Mouse (Mus musculus): Measurements from ENCODE around the gene Ttll5.

The Ttll5 gene

DNA sequence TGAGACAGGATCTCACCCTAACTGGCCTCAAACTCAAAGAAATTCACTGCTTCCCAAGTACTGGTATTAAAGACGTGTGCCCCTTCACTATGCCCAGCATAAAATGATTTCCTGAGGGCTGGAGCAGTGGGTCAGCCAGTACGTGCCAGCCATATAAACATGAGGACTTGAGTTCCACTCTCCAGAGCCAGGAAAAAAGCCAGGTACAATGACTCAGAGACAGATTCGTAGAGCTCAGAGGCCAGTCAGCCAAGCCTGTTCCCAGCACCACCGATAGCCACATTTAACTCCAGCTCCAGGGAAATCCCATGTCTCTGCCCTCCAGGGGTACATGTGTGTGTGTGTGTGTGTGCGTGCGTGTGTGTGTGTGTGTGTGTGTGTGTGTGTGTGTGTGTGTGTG is 215.3 kb downstream of the Ttll5 start:
- in situ Hi-C loops (cut with MboI; ENCODE audit: low sequenced_read_pairs): no loop called here

DNA sequence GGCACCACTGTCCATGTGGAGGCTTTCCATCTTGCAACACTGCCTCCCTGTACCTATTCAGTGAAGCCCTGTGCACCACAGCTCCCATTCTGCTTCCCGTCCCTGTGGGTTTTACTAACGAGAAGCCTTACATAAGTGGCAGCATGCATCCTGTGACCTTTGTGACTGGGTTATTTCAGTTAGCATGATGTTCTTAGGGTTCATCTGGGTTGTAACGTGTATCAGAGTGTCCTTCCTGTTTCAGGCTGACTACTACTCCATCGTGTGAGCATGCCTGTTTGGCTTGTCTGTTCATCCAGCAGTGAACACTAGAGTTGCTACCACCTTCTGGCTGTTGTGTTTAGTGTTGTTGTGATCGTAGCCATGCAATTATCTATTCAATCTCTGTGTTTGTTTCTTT is 221.7 kb downstream of the Ttll5 start:
- in situ Hi-C loops (cut with MboI; ENCODE audit: low sequenced_read_pairs): no loop called here

DNA sequence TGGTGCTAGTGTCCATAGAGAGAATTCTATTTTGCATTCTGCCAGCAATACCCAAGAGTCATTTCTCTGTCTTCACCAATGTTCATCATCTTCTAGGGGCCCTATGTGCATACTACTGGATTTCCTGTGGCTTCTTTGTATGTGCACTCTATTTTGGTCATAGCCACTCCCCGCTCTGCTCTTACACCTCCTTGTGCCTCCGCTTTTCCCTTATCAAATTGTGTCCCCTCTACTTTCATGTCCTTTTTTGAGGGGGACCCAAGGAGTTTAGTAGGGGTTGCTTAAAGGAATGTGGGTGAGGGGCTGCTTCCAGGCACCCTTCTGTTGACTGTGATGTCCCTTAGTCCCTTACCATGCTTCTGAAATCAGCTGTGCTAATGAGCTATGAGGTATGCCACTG is 222.3 kb downstream of the Ttll5 start:
- in situ Hi-C loops (cut with MboI; ENCODE audit: low sequenced_read_pairs): no loop called here

DNA sequence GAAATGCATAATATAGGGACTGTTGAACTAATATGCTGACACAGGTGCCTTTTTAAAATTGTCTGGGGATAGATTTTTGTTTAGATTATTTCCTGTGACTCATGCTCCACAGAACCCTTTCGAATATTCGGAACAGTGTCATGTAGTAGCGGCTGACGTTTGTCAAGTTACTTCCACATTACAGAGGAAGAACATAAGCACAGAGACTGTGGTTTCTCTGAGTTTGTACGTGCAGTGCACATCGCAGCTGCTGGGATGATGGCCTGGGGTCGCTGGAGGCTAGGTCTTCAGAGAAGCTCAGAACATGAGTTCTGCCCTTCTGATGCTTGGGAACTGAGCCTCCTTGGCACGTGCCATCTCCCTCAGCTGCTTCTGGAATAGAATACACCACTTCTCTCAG is 222.9 kb downstream of the Ttll5 start:
- in situ Hi-C loops (cut with MboI; ENCODE audit: low sequenced_read_pairs): no loop called here

DNA sequence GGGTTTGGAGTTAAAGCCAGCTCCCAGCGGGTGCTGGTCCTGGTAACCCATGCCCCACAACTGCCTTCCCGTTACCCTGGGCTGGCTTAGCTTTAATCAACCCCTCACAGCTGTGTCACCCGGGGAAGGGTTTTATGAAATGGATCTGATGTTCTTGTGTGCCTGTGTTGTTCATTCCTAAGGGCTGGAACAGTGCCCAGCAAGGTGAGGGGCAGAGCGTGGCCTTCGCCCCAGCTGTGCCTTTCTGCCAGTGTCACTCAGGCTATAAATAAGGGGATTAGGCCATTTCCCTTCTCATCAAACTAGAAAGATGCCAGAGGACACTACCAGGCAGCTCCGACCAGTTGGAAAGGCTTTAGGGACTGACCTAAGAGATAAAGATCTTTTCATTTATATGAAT is 225.4 kb downstream of the Ttll5 start:
- in situ Hi-C loops (cut with MboI; ENCODE audit: low sequenced_read_pairs): no loop called here

DNA sequence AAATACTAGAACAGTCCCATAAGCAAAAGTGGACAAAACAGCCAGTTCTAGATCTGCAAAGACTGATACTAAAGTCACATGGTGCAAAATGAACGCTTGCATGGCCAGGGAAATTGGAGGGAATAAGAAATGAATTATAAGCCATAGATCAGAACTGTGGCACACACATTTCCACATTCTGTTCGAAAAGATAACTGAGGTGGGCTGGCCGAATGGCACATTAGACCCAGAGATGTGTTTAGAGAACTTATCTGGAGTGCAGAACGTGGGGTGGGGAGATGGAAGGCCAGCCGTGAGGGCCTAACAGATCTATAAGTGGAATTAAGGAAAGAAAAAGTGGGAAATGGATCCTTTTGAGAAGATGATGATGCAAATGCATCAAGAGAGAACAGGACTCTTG is 227.0 kb downstream of the Ttll5 start:
- in situ Hi-C loops (cut with MboI; ENCODE audit: low sequenced_read_pairs): no loop called here

DNA sequence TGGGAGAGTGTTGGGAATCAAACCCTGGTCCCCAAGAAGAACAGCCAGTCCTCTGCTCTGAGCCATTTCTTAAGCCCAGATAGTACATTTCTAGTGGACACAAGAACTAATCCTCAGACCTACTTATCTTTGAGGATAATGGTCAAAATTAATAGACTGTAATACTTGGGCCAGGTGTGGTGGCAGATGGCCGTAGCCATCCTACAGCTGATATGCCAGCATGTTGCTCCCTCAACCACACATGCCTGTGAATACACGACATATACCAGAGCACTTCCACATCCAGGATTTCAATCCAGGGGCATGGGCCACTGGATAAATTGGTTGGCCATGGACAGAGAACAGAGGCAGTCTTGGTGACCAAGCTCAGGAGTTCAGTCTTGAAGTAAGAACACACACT is 230.8 kb downstream of the Ttll5 start:
- in situ Hi-C loops (cut with MboI; ENCODE audit: low sequenced_read_pairs): no loop called here

DNA sequence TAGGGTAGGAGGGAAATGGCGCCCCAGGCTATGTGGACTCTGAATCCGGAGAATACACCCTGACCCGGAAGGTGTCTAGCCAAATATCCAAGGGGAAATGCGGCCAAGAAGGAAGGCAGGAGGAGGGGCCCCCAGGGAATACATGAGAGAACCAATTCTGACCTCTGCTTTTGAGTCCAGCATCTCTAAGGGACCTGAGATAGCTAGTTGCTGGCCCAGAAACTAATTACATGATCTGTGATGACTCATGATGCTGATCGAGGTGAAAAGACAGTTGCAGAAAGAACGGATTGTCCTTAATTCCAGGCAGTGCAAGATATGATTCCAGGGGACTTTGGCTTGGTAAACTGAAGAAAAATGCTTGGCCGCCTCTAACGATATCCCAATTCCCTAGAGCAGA is 232.5 kb downstream of the Ttll5 start:
- in situ Hi-C loops (cut with MboI; ENCODE audit: low sequenced_read_pairs): no loop called here

DNA sequence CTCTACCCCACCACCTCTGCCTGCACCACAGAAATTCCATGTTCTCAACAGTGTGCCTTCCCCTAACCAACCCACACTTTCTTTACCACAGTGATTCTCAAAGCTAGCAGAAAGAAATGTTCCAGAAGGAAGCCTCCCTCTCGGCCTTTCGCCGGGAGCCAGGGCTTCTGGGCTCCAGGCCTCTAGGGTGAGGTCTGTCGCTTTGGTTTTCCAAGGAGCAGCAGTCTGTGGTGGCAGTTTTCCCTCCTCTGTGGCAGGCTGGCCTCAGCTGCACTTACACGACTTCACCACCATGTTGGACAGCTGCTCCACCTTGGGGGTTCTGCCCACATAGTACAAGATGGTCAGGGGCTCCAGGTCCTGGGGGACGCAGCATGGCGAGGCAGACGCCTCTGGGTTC is 233.1 kb downstream of the Ttll5 start:
- in situ Hi-C loops (cut with MboI; ENCODE audit: low sequenced_read_pairs): no loop called here

DNA sequence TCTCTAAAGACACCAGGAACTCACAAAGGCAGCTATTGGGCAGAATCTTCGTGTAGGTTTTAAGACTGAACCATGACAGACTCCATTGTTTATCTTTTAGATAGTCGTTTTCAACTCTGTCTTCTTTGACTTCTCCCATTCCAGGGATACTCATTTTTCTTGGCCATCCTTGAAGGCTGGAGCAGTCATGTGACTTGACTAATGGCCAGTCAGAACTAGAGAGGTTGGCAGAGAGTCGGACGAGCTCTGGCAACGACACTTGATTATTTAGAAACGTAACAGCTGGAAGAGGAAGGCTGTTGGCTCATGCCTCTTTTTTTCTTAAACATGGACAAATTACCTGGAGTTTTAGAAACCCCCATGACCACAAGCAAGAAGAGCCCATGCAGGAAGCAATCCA is 234.9 kb downstream of the Ttll5 start:
- in situ Hi-C loops (cut with MboI; ENCODE audit: low sequenced_read_pairs): no loop called here

DNA sequence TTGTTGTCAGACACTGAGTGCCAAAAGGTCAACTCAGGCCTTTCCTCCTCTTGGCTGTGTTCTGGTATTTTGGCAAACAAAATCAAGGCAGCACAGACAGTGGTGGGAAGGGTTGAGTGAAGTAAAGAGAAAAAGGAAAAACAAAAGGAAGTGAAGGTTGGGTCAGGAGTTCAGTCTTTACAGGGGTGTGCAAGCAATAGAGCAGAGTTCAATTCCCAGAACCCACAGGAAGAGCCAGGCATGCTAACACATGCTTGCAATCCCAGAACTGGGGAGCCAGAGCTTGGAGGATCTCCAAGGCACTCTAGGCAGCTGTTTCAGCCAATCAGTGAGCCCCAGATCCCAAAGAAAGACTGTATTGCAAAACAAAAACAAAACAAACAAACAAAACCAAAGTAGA is 240.3 kb downstream of the Ttll5 start:
- in situ Hi-C loops (cut with MboI; ENCODE audit: low sequenced_read_pairs): no loop called here

DNA sequence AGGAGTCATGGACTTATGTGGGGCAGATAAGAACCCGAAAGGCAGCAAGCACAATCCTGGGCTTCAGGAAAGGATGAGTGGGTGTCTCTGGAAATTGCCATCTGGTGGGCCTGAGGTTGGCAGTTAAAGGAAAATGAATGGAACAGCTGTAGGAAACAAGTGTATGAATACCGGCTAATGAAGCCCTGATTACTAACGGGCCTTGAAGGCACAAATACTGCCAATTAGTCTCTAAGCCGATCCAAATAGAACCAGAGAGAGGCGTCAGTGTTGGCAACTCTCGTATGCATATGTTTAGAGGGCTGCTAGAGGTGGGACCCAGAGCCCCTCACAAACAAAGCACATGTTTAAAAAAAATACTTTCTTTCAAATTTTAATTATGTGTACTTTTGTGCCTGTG is 247.0 kb downstream of the Ttll5 start:
- in situ Hi-C loops (cut with MboI; ENCODE audit: low sequenced_read_pairs): loop anchor here (10.0 kb wide), 1 partner anchor 197 kb away; no protein-coding TSS in a partner anchor

DNA sequence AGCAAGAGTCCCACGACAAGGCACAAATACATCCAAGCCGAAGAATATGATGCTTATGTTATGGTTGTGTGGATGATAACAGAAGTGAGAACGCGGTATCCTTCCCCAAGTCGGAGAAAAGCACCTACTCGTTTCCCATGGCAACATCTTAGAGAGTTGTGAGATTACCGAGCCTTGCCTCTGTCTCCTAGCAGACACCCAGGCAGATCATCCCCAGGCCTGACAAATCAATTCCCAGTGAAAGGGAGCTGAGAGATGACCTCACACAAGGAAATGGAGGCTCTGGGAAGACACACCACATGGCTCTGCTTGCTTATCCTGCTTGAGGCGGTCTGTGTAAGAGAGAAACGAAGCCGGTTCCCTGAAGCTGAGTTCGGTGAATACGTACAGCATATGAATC is 250.2 kb downstream of the Ttll5 start:
- in situ Hi-C loops (cut with MboI; ENCODE audit: low sequenced_read_pairs): loop anchor here (10.0 kb wide), 1 partner anchor 200 kb away; no protein-coding TSS in a partner anchor

DNA sequence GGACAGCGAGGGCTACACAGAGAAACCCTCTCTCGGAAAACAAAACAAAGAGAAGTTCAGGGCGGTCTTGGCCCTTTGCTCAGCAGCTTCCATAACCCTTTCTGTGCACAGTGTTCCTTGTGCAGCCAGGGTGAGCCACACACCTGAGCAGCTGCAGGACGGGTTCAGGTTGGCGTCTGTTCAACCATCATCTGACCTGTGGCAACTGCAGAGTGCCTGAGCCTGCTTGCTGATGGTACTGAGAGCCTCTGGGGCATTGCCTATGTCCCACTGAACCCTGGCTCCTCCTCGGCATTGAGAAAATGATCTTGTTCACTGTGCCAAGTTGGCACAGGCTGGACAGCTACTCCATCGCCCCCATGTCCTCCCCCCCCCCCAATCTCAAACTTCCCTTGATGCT is 250.9 kb downstream of the Ttll5 start:
- in situ Hi-C loops (cut with MboI; ENCODE audit: low sequenced_read_pairs): loop anchor here (10.0 kb wide), 1 partner anchor 201 kb away; no protein-coding TSS in a partner anchor

DNA sequence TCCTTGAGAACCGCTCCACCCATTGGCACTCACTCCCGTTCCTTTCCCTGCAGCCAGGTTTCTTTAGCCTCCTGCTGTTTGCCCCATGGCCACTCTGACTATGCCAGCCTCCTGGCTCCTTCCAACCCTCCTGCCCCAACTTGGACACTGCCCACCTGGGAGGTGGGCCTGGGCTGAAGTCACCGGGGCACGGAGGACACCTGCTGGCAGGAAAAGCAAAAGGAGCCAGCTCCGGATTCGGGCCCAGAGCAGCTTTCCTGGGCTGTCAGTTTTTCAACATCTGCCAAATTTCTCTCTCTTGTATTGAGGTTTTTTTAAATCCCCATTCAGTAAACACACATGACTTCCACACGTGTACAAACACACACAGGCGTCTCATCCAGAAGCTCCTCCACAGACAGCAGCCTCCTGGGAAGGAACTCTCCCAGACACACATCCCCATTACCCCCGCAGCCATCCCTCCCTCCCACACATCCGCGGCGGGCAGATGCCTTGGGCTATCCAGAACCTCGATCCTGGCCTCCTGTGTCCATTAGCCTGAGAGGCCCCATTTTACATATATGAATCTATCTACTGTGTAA is 252.0 kb downstream of the Ttll5 start:
- in situ Hi-C loops (cut with MboI; ENCODE audit: low sequenced_read_pairs): loop anchor here (10.0 kb wide), 1 partner anchor 202 kb away; no protein-coding TSS in a partner anchor

DNA sequence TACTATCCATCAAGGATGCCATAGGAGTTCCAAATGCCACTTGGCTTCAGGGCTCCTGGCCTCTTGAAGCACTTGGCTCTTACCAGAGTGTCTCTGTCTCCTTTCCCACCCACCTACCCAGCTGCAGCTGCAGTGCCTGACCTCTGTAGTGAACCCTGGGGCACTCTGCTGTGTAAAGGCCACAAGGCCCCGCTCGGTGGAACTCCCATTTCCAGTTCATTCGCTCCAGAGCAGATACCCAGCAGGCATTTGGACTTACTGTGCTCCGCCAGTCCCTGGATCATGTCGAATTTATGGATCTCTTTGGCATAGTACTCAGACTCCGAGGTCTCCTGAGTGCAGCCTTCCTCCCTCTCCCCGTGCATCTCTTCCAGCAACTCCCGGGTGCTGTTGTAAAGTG is 252.9 kb downstream of the Ttll5 start:
- in situ Hi-C loops (cut with MboI; ENCODE audit: low sequenced_read_pairs): loop anchor here (10.0 kb wide), 1 partner anchor 203 kb away; no protein-coding TSS in a partner anchor

DNA sequence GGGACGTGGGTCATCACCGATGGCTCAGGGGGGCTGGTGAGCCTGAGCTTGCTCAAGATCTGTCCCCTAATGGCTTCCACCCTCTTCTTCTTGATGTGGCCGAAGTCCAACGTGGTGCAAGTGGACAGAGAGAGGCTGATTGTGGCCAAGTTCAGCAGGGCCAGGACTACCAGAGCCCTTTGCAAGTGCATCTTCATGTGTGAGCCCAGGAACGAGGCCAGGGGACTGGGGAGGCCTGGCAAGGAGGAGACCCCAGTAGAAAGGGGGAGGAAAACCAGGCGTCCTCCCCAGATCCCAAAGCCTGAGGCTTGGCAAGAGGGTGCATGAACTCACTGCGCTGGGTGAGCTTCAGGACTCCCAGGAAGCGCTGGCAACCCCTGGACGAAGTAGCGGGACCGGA is 253.3 kb downstream of the Ttll5 start:
- in situ Hi-C loops (cut with MboI; ENCODE audit: low sequenced_read_pairs): loop anchor here (10.0 kb wide), 1 partner anchor 203 kb away; no protein-coding TSS in a partner anchor

DNA sequence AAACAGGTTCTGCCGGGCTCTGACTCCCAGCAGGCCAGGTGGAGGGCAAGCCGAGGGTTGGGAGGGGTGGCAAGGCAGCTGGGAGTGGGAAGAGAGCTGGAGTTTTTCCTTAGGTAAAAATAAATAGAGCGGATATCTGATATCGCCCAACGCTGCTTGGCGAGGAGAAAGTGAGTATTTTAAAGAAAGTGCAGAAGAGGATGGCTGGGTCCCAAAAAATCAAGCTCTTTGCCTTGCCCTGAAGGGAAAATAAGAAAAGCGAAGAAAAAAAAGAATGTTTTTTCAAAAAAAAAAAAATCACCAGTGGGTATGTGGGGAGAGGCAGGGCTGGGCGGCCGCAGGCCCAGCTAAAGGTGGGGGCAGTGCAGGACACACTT is 253.7 kb downstream of the Ttll5 start:
- in situ Hi-C loops (cut with MboI; ENCODE audit: low sequenced_read_pairs): loop anchor here (10.0 kb wide), 1 partner anchor 203 kb away; no protein-coding TSS in a partner anchor

DNA sequence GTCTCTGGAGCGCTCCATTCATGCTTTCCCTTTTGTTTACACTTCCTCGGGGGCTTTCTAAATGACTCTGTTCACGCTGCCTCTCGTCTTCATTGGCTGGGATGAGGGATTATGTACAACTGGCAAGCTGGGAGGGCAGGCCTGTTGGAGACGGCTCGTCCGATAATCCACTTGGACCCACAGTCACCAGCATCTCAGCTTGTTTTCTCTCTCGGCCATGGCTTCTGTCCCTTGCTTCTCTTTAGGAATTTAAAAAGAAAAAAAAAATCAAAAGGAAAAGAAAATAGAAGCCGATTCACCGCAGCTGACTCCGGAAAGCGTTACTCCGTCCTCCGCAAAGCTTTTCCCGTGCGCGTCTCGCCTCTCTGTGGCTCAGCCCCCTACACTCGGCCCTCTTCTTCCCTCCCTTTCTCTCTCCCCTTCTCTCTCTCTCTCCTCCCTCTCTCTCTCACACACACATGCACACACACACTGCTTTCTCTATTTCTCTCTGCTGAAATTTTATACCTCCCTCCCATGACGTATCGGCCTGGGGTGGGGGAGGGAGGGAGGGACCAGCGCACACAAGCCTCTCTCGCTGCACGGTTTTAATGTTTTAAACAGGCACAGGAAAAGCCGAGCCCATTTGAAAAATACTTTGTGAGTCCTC is 254.2 kb downstream of the Ttll5 start, which contains the start of gene Tgfb3:
Gene Tgfb3 (minus strand): TSS at position 489 of the 649 bp plus-strand sequence.
- in situ Hi-C loops (cut with MboI; ENCODE audit: low sequenced_read_pairs): loop anchor here (10.0 kb wide), 1 partner anchor 204 kb away; no protein-coding TSS in a partner anchor

DNA sequence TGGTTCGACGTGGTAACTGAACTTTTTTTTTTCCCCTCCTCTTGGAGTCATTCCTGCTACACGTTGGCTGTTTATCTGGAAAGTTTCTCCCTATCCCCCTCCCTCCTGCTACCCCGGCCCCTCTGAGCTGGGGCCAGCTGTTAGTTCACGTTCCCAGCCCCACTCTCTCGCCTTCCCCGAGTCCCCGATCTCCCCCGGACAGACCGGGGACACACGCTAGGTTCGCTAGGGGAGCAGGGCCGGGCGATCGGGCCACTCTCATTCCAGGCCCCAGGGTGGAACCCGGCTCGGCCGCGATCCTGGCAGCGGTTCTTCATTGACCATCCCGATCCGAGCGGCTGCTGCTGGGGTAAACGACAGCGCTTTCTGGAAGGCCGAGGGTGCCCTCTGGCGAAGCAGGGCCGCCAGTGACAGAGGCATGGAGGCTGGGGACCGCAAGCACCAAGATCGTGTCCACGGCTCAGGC is 254.8 kb downstream of the Ttll5 start:
- in situ Hi-C loops (cut with MboI; ENCODE audit: low sequenced_read_pairs): loop anchor here (10.0 kb wide), 1 partner anchor 204 kb away; no protein-coding TSS in a partner anchor

DNA sequence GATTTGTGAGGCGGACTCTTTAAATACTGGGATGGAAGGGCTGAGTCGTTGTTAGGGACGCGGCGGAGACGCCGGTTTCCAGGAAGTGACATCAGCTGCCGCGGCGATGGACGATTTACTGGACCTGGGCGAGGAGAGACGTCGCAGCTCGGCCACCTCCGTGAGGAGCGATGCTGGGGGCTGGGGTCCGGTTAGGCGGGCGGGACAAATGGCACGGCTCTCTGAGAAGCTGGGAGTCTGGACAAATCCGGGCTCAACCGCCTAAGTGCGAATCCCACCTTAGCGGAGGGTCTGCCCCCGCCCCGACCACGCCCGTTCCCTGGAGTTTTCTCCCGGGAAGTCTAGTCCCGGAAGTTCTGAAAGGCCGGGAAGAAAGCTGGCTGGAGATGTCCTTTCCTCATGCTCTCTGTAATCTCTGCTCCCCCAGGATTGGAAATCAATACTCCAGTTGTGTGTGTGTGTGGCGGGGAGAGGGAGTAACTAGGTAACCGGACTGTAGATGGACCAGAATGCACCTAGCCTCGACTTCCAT is 258.1 kb downstream of the Ttll5 start, which contains the start of gene Ift43:
Gene Ift43 (plus strand): TSS at position 61 of the 532 bp plus-strand sequence.
- in situ Hi-C loops (cut with MboI; ENCODE audit: low sequenced_read_pairs): loop anchor here (10.0 kb wide), 1 partner anchor 238 kb away; no protein-coding TSS in a partner anchor

DNA sequence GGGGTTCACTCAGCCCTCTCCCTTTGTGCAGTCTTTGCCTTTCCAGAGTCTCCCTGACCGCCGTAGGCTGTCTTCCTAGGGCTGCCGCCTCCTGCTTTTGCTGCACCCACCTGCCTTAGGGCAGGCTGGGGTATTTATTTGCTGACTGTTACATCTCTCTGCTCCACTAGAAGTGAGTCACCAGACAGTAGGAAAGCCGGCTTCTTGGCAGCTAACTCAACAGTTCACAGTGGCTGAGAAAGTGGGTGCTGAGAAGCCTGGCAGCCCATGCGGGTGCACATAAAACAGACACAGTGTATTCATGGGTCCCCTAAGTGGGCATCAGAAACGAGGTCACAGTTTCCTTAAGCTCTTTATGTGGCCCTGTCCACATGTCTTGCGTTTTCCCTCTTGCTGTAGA is 261.4 kb downstream of the Ttll5 start:
- in situ Hi-C loops (cut with MboI; ENCODE audit: low sequenced_read_pairs): loop anchor here (10.0 kb wide), 1 partner anchor 241 kb away; no protein-coding TSS in a partner anchor

Measured in CH12F3 (cell line).